Mouse (Mus musculus) bone marrow macrophage, adult 2 months (primary cell): ENCODE results near the gene Cd44.

ENCODE experiments used
- CTCF ChIP-seq: IDR thresholded peaks from 2 replicates; pipeline ENCODE4 v1.5.1; 2012; ENCODE audit warnings: low read depth, mild to moderate bottlenecking, low read length, moderate library complexity
- POLR2A ChIP-seq: IDR thresholded peaks from 2 replicates; pipeline ENCODE4 v1.6.1; 2012; ENCODE audit warnings: mild to moderate bottlenecking, low read depth, low read length, borderline replicate concordance

DNA sequence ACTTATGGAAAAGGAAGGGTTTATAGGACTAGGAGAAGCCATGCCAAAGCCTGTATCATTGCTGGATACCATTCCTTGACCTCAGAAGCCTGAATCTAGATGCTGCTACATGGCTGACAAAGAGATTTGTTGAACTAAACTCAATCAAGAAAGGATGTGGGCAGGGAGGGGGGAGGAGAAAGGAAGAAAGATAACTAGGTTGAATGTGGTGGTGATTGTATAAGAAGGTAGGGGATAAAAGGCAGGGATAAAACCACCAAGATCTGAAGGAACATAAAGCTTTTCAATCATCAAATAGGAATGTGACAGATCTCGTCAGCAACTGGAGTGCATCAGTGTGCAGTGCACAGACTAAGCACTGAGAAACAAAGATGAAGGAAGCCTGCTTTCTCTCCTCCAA lies 7.9 kb upstream of the Cd44 start:
- TF ChIP-seq CTCF, result no peak
- TF ChIP-seq POLR2A, result no peak
